Mouse (Mus musculus): ENCODE data around the gene Sowahd. TPM values are rescaled to one million over a fixed set of nuclear protein-coding genes. Genes with fewer than 3 reads are reported as not detected.

Gene Sowahd
- polyA plus RNA-seq, 1 experiment from 2014 or later = not detected

Other genes with a start within 250 kb of the Sowahd start
- gene Ube2a, start 174.9 kb upstream of the Sowahd start, polyA plus RNA-seq (2016; fragmentation: Nextera tagmentation; extraction: Ambion mirVana) = 109 and 111 TPM in 2 replicates
- gene C330007P06Rik, start 174.7 kb upstream of the Sowahd start, polyA plus RNA-seq (2016; fragmentation: Nextera tagmentation; extraction: Ambion mirVana) = 30.5 and 32.0 TPM in 2 replicates
- gene Nkrf, start 145.9 kb upstream of the Sowahd start, polyA plus RNA-seq (2016; fragmentation: Nextera tagmentation; extraction: Ambion mirVana) = 8.7 and 9.8 TPM in 2 replicates
- gene Sept6, start 57.1 kb upstream of the Sowahd start, polyA plus RNA-seq (2016; fragmentation: Nextera tagmentation; extraction: Ambion mirVana) = 61.9 and 68.7 TPM in 2 replicates
- gene Rpl39, start 36.6 kb downstream of the Sowahd start, polyA plus RNA-seq (2016; fragmentation: Nextera tagmentation; extraction: Ambion mirVana) = 388 and 426 TPM in 2 replicates
- gene Upf3b, start 61.5 kb downstream of the Sowahd start, polyA plus RNA-seq (2016; fragmentation: Nextera tagmentation; extraction: Ambion mirVana) = 24.3 and 25.7 TPM in 2 replicates
- 23.9 and 25.7 TPM in 2 replicates for gene Nkap, start 78.0 kb downstream of the Sowahd start, polyA plus RNA-seq (2016; fragmentation: Nextera tagmentation; extraction: Ambion mirVana)
- gene Akap14, start 120.0 kb downstream of the Sowahd start, polyA plus RNA-seq (2016; fragmentation: Nextera tagmentation; extraction: Ambion mirVana) = 0.50 and 0.57 TPM in 2 replicates
- gene Ndufa1, start 142.3 kb downstream of the Sowahd start, polyA plus RNA-seq (2016; fragmentation: Nextera tagmentation; extraction: Ambion mirVana) = 409 and 458 TPM in 2 replicates
- 16.0 and 19.3 TPM in 2 replicates for gene Rnf113a1, start 142.4 kb downstream of the Sowahd start, polyA plus RNA-seq (2016; fragmentation: Nextera tagmentation; extraction: Ambion mirVana)
- gene Gm9, start 162.2 kb downstream of the Sowahd start, polyA plus RNA-seq (2016; fragmentation: Nextera tagmentation; extraction: Ambion mirVana) = not detected in 2 replicates
- not detected in 2 replicates for gene Rhox1, start 173.4 kb downstream of the Sowahd start, polyA plus RNA-seq (2016; fragmentation: Nextera tagmentation; extraction: Ambion mirVana)
- 0.30 TPM in 1 of 2 replicates, not detected in the other for gene Rhox2a, start 196.1 kb downstream of the Sowahd start, polyA plus RNA-seq (2016; fragmentation: Nextera tagmentation; extraction: Ambion mirVana)
- not detected in 2 replicates for gene Rhox3a, start 201.1 kb downstream of the Sowahd start, polyA plus RNA-seq (2016; fragmentation: Nextera tagmentation; extraction: Ambion mirVana)
- 1.8 TPM in 1 of 2 replicates, not detected in the other for gene Rhox4a, start 216.5 kb downstream of the Sowahd start, polyA plus RNA-seq (2016; fragmentation: Nextera tagmentation; extraction: Ambion mirVana)